Mouse (Mus musculus) thymus, postnatal 36 days (tissue): ENCODE data around the gene Fev.

ENCODE experiments used
- DNase-seq, 2 experiments: peaks; one replicate each; pipeline ENCODE4 v3.0.0; 2022; ENCODE audit warnings: mixed read lengths in 2 of 2

The Fev gene

GRCm38 (mm10) chr1:74885369-74886042 lies at the start of gene Fev:
Fev (minus strand) TSS chr1:74885419.
- no peak for DNase-seq

GRCm38 (mm10) chr1:74927621-74928296 lies 42.5 kb upstream of the Fev start:
- DNase-seq, result no peak

GRCm38 (mm10) chr1:74926721-74927120 lies 41.5 kb upstream of the Fev start:
- no peak for DNase-seq

GRCm38 (mm10) chr1:74924464-74924863 lies 39.2 kb upstream of the Fev start:
- no peak for DNase-seq

GRCm38 (mm10) chr1:74915706-74916105 lies 30.5 kb upstream of the Fev start:
- no peak for DNase-seq

- DNase-seq, result no peak
These were observed 17.0 kb upstream of the Fev start for GRCm38 (mm10) chr1:74902191-74902590.

- DNase-seq, result peak in 1 of 2 experiments; percentile 23
These were observed 16.5 kb upstream of the Fev start for GRCm38 (mm10) chr1:74901686-74902085.

- DNase-seq, result no peak
These were observed 15.4 kb upstream of the Fev start for GRCm38 (mm10) chr1:74900341-74901285.

- no peak for DNase-seq
These were observed 13.6 kb upstream of the Fev start for GRCm38 (mm10) chr1:74898656-74899431.

- no peak for DNase-seq
These were observed 12.8 kb upstream of the Fev start for GRCm38 (mm10) chr1:74897976-74898375.

GRCm38 (mm10) chr1:74894966-74895365 lies 9.7 kb upstream of the Fev start:
- DNase-seq, result peak; percentile 30 to 35

GRCm38 (mm10) chr1:74893134-74893855 lies 8.1 kb upstream of the Fev start, which contains the start of gene Cryba2:
Cryba2 (minus strand) TSS chr1:74893143.
- DNase-seq, result peak in 1 of 2 experiments; percentile 18

GRCm38 (mm10) chr1:74892351-74893133 lies 7.3 kb upstream of the Fev start:
- no peak for DNase-seq

GRCm38 (mm10) chr1:74891513-74891912 lies 6.3 kb upstream of the Fev start:
- DNase-seq, result peak in 1 of 2 experiments; percentile 13

GRCm38 (mm10) chr1:74884196-74885141 lies 750 bp downstream of the Fev start:
- DNase-seq, result no peak

GRCm38 (mm10) chr1:74883441-74883840 lies 1.8 kb downstream of the Fev start:
- DNase-seq, result no peak

- no peak for DNase-seq
These were observed 2.4 kb downstream of the Fev start for GRCm38 (mm10) chr1:74882828-74883227.

GRCm38 (mm10) chr1:74882055-74882734 lies 3.0 kb downstream of the Fev start:
- DNase-seq, result no peak

- DNase-seq, result peak; percentile 29 to 32
These were observed 4.3 kb downstream of the Fev start for GRCm38 (mm10) chr1:74880785-74881360.
